Mouse (Mus musculus): ENCODE data around the gene Zfp759. TPM values are rescaled to one million over a fixed set of nuclear protein-coding genes. Genes with fewer than 3 reads are reported as not detected.
"Not testable (repeated sequence)": the region's sequence is repeated elsewhere in the genome, so short reads cannot be mapped to it uniquely, and the experiment has no call there.

Zfp759 gene
- 3.2 and 3.6 TPM in 2 replicates for polyA plus RNA-seq (2012; rRNA removed)

- H3K4me1 ChIP-seq (ENCODE audit: control insufficient read depth, insufficient read depth, low read length); H3K4me3 ChIP-seq (ENCODE audit: insufficient read depth, low read length); H3K27ac ChIP-seq (ENCODE audit: insufficient read depth, low read length): not testable (repeated sequence)
Observed at GRCm38 (mm10) chr13:67121360-67121759, at the start of gene Zfp759. Zfp759 (plus strand) TSS chr13:67121660.

GRCm38 (mm10) chr13:67072786-67073185 lies 48.7 kb upstream of the Zfp759 start:
- TF ChIP-seq CTCF (IDR thresholded peaks at IDR 0.05; ENCODE audit: extremely low read depth, insufficient read depth, low read length) = no peak
- Histone ChIP-seq H3K4me3 (ENCODE audit: insufficient read depth, low read length) (no peak overlapping the region), H3K4me1 (ENCODE audit: control insufficient read depth, insufficient read depth, low read length) (no peaks in the 10 kb centered on the region), H3K27ac (ENCODE audit: insufficient read depth, low read length) (no peak overlapping the region)

- no peak overlapping the region for H3K27ac ChIP-seq (ENCODE audit: insufficient read depth, low read length)
Observed at GRCm38 (mm10) chr13:67077244-67077643, 44.2 kb upstream of the Zfp759 start.

GRCm38 (mm10) chr13:67081142-67081713 lies 40.2 kb upstream of the Zfp759 start:
- TF ChIP-seq CTCF (IDR thresholded peaks at IDR 0.05; ENCODE audit: extremely low read depth, insufficient read depth, low read length) = no peak
- 0 out of 2 replicates have a peak, but pooled peaks have one; percentile 16 for TF ChIP-seq POLR2A (IDR thresholded peaks at IDR 0.05; ENCODE audit: extremely low read depth, insufficient read depth, low read length)
- peaks cover 2% of the 10 kb centered on the region; the same call in 1 of the 2 replicates for H3K4me1 ChIP-seq (ENCODE audit: control insufficient read depth, insufficient read depth, low read length)
- peak overlapping the region; percentile 75 for H3K4me3 ChIP-seq (ENCODE audit: insufficient read depth, low read length)
- H3K27ac ChIP-seq (ENCODE audit: insufficient read depth, low read length) = peak overlapping the region; percentile 85

More at GRCm38 (mm10) chr13:67077244-67077643, 44.2 kb upstream of the Zfp759 start:
- no peak for TF ChIP-seq POLR2A (IDR thresholded peaks at IDR 0.05; ENCODE audit: extremely low read depth, insufficient read depth, low read length)
- TF ChIP-seq CTCF (IDR thresholded peaks at IDR 0.05; ENCODE audit: extremely low read depth, insufficient read depth, low read length) = no peak
- H3K4me1 ChIP-seq (ENCODE audit: control insufficient read depth, insufficient read depth, low read length) = peaks cover 2% of the 10 kb centered on the region; the same call in 1 of the 2 replicates
- H3K4me3 ChIP-seq (ENCODE audit: insufficient read depth, low read length) = no peak overlapping the region

- peak overlapping the region; percentile 85 for H3K27ac ChIP-seq (ENCODE audit: insufficient read depth, low read length)
- H3K4me1 ChIP-seq (ENCODE audit: control insufficient read depth, insufficient read depth, low read length) = peaks cover 2% of the 10 kb centered on the region; the same call in 1 of the 2 replicates
- H3K4me3 ChIP-seq (ENCODE audit: insufficient read depth, low read length) = peak overlapping the region; percentile 75; the same call in 1 of the 2 replicates
- TF ChIP-seq POLR2A (IDR thresholded peaks at IDR 0.05; ENCODE audit: extremely low read depth, insufficient read depth, low read length) (no peak), CTCF (IDR thresholded peaks at IDR 0.05; ENCODE audit: extremely low read depth, insufficient read depth, low read length) (no peak)
Observed at GRCm38 (mm10) chr13:67081946-67082345, 39.5 kb upstream of the Zfp759 start.

GRCm38 (mm10) chr13:67090154-67090553 lies 31.3 kb upstream of the Zfp759 start:
- TF ChIP-seq POLR2A (IDR thresholded peaks at IDR 0.05; ENCODE audit: extremely low read depth, insufficient read depth, low read length) = no peak
- no peak for TF ChIP-seq CTCF (IDR thresholded peaks at IDR 0.05; ENCODE audit: extremely low read depth, insufficient read depth, low read length)
- Histone ChIP-seq H3K27ac (ENCODE audit: insufficient read depth, low read length) (no peak overlapping the region), H3K4me3 (ENCODE audit: insufficient read depth, low read length) (no peak overlapping the region), H3K4me1 (ENCODE audit: control insufficient read depth, insufficient read depth, low read length) (no peaks in the 10 kb centered on the region)

- no peak within 1 kb of the TSS for H3K27ac ChIP-seq (ENCODE audit: insufficient read depth, low read length)
- TF ChIP-seq CTCF (IDR thresholded peaks at IDR 0.05; ENCODE audit: extremely low read depth, insufficient read depth, low read length) (no peak), POLR2A (IDR thresholded peaks at IDR 0.05; ENCODE audit: extremely low read depth, insufficient read depth, low read length) (no peak)
- no peaks in the 10 kb centered on the region for H3K4me1 ChIP-seq (ENCODE audit: control insufficient read depth, insufficient read depth, low read length)
- no peak within 1 kb of the TSS for H3K4me3 ChIP-seq (ENCODE audit: insufficient read depth, low read length)
Observed at GRCm38 (mm10) chr13:67097876-67098275, 23.6 kb upstream of the Zfp759 start, which contains the start of gene Zfp708. Zfp708 (minus strand) TSS chr13:67097976.

GRCm38 (mm10) chr13:67107681-67108080 lies 13.8 kb upstream of the Zfp759 start:
- Histone ChIP-seq H3K4me3 (ENCODE audit: insufficient read depth, low read length) (peak overlapping the region; percentile 50), H3K27ac (ENCODE audit: insufficient read depth, low read length) (no peak overlapping the region), H3K4me1 (ENCODE audit: control insufficient read depth, insufficient read depth, low read length) (peaks cover 3% of the 10 kb centered on the region)
- TF ChIP-seq CTCF (IDR thresholded peaks at IDR 0.05; ENCODE audit: extremely low read depth, insufficient read depth, low read length) (no peak), POLR2A (IDR thresholded peaks at IDR 0.05; ENCODE audit: extremely low read depth, insufficient read depth, low read length) (no peak)

GRCm38 (mm10) chr13:67108194-67108820 lies 13.2 kb upstream of the Zfp759 start, which contains the start of gene Gm28557:
Gm28557 (minus strand) TSS chr13:67108604.
- no peak for TF ChIP-seq POLR2A (IDR thresholded peaks at IDR 0.05; ENCODE audit: extremely low read depth, insufficient read depth, low read length)
- TF ChIP-seq CTCF (IDR thresholded peaks at IDR 0.05; ENCODE audit: extremely low read depth, insufficient read depth, low read length) = peak; percentile 70
- Histone ChIP-seq H3K4me1 (ENCODE audit: control insufficient read depth, insufficient read depth, low read length) (peaks cover 3% of the 10 kb centered on the region), H3K4me3 (ENCODE audit: insufficient read depth, low read length) (peak within 1 kb of the TSS; percentile 50), H3K27ac (ENCODE audit: insufficient read depth, low read length) (peak within 1 kb of the TSS; percentile 5; the same call in 1 of the 2 replicates)

GRCm38 (mm10) chr13:67108821-67109206 lies 12.6 kb upstream of the Zfp759 start:
- no peak for TF ChIP-seq POLR2A (IDR thresholded peaks at IDR 0.05; ENCODE audit: extremely low read depth, insufficient read depth, low read length)
- no peak for TF ChIP-seq CTCF (IDR thresholded peaks at IDR 0.05; ENCODE audit: extremely low read depth, insufficient read depth, low read length)
- Histone ChIP-seq H3K4me1 (ENCODE audit: control insufficient read depth, insufficient read depth, low read length) (peaks cover 3% of the 10 kb centered on the region), H3K4me3 (ENCODE audit: insufficient read depth, low read length) (peak overlapping the region; percentile 50), H3K27ac (ENCODE audit: insufficient read depth, low read length) (no peak overlapping the region)
